Mouse (Mus musculus): ENCODE results near the gene Pde3a. TPM values are rescaled to one million over a fixed set of nuclear protein-coding genes. Genes with fewer than 3 reads are reported as not detected.

Gene Pde3a
- total and polyA plus RNA-seq, 3 experiments = 4.2 to 17.3 (median 11.4) TPM

- no peak for DNase-seq
Measured at GRCm38 (mm10) chr6:141265257-141265656, 16.2 kb downstream of the Pde3a start.

- no peak for DNase-seq
Measured at GRCm38 (mm10) chr6:141267888-141268570, 19.0 kb downstream of the Pde3a start.

GRCm38 (mm10) chr6:141268871-141269270 is 19.8 kb downstream of the Pde3a start:
- DNase-seq = no peak

- no peak for DNase-seq
Measured at GRCm38 (mm10) chr6:141271133-141271532, 22.1 kb downstream of the Pde3a start.

GRCm38 (mm10) chr6:141271579-141271978 is 22.5 kb downstream of the Pde3a start:
- no peak for DNase-seq

- DNase-seq = no peak
Measured at GRCm38 (mm10) chr6:141273685-141274084, 24.6 kb downstream of the Pde3a start.

GRCm38 (mm10) chr6:141281685-141282084 is 32.6 kb downstream of the Pde3a start:
- no peak for DNase-seq

GRCm38 (mm10) chr6:141282796-141283195 is 33.7 kb downstream of the Pde3a start:
- DNase-seq = no peak

GRCm38 (mm10) chr6:141291195-141291594 is 42.1 kb downstream of the Pde3a start:
- no peak for DNase-seq

- no peak for DNase-seq
Measured at GRCm38 (mm10) chr6:141292826-141293459, 43.9 kb downstream of the Pde3a start.

- no peak for DNase-seq
Measured at GRCm38 (mm10) chr6:141293460-141293853, 44.4 kb downstream of the Pde3a start.

- no peak for DNase-seq
Measured at GRCm38 (mm10) chr6:141295264-141295663, 46.2 kb downstream of the Pde3a start.

- DNase-seq = no peak
Measured at GRCm38 (mm10) chr6:141301750-141302748, 53.0 kb downstream of the Pde3a start.

GRCm38 (mm10) chr6:141302842-141303241 is 53.8 kb downstream of the Pde3a start:
- no peak for DNase-seq

- DNase-seq = no peak
Measured at GRCm38 (mm10) chr6:141307326-141307725, 58.3 kb downstream of the Pde3a start.

- no peak for DNase-seq
Measured at GRCm38 (mm10) chr6:141308451-141308850, 59.4 kb downstream of the Pde3a start.

- DNase-seq = no peak
Measured at GRCm38 (mm10) chr6:141309872-141310271, 60.8 kb downstream of the Pde3a start.

- no peak for DNase-seq
Measured at GRCm38 (mm10) chr6:141310351-141310750, 61.3 kb downstream of the Pde3a start.

GRCm38 (mm10) chr6:141311615-141312014 is 62.5 kb downstream of the Pde3a start:
- DNase-seq = no peak

GRCm38 (mm10) chr6:141313112-141313511 is 64.0 kb downstream of the Pde3a start:
- no peak for DNase-seq

- DNase-seq = no peak
Measured at GRCm38 (mm10) chr6:141318440-141318839, 69.4 kb downstream of the Pde3a start.

- DNase-seq = no peak
Measured at GRCm38 (mm10) chr6:141321253-141321652, 72.2 kb downstream of the Pde3a start.

GRCm38 (mm10) chr6:141322961-141323360 is 73.9 kb downstream of the Pde3a start:
- no peak for DNase-seq
